Comparison of ENCODE assay signal across 23 mouse cellular contexts in the genomic region with DNA sequence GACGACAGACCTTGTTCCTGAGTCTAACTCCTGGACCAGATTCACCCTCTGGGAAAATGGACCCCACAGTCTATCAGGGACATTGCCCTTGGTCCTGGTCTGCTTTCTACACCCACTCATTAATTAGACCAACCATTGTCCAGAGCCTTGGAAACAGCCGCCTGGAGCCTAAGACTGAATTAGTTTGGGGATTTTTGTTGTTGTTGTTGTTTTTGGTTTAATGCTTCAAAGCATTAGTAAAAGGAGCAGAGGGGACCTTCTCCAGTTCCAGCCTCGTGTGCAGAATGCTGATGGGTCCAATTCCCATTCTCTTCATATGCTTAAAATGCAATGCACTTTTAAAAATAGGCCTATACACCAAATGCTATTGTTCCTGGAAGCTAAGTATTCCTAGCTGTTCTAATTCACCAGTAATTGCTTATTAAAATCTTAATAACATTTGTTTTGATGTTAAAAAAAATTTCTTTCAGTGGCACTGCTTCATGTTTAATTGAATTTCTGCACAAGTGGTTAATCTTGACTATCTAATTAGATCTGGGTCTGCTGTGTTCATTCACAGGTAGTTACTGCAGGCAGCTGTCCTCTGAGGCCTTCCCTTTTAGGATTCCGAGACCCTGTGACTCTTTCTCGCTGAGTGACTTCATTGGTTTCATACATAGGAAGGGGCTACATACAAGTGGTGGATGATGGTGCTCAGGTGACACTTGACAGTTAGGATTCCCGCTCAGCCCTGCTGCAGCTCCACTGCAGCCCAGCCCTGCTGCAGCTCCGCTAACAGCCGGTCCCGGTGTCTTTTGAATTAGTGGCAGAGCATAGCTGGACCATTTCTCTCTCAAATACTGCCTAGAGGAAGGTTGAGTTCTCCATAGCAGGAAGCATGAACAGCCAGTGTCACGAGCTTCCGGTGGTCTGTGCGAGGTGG. TPM values are rescaled to one million over a fixed set of nuclear protein-coding genes. Genes with fewer than 3 reads are reported as not detected.
DNase-seq lines count a peak whose midpoint lies in the region; ATAC-seq and TF ChIP-seq lines count a peak whose summit lies in the region.
"Had no signal": no experiment of that assay in that cellular context is flagged by ENCODE, and none has a peak within 500 bp of the region (broad histone marks: within the 10 kb centered on the region; RNA-seq: fewer than 3 reads in every experiment).

No protein-coding gene starts in this region.

- no peak for DNase-seq in hindbrain, embryonic 14.5 days (ENCODE audit: low spot score)
- DNase-seq in MN1 (ENCODE audit: low spot score), result peak; percentile 33
- no peak for DNase-seq in yolk sac, embryonic 10.5 days (ENCODE audit: low spot score)
- no peak for DNase-seq in lung, adult 2 months
- DNase-seq: adrenal gland, adult 8-10 months; B cell, adult 2 months; cerebellum, adult 18-20 months; gastrocnemius, adult 2 months; kidney, postnatal 25 days; layer of hippocampus, postnatal 36 days; lung, adult 18-20 months; thymus, adult 2 months had no signal

- no peak for TF ChIP-seq POLR2A in lung, adult 2 months (IDR thresholded peaks at IDR 0.05; ENCODE audit: borderline replicate concordance, extremely low read depth, low read depth, low read length)

- H3K4me1 ChIP-seq in hindbrain, embryonic 14.5 days (replicated peaks; ENCODE audit: control insufficient read depth, insufficient read depth, low read length), result peaks cover 18% of the 10 kb centered on the region
- H3K4me1 ChIP-seq in hindbrain, embryonic 12.5 days, result peaks cover 15% of the 10 kb centered on the region
- H3K4me1 ChIP-seq in forebrain, embryonic 12.5 days, result peaks cover 18% of the 10 kb centered on the region
- peaks cover 6% of the 10 kb centered on the region; the same call in 1 of the 2 replicates for H3K4me1 ChIP-seq in hindbrain, embryonic 16.5 days (ENCODE audit: control insufficient read depth, insufficient read depth, low read depth, low read length)
- no peaks in the 10 kb centered on the region for H3K4me1 ChIP-seq in lung, adult 2 months (ENCODE audit: control insufficient read depth, insufficient read depth, low read length)
- H3K4me1 ChIP-seq: limb, embryonic 13.5 days had no signal

- H3K4me2 ChIP-seq in hindbrain, embryonic 14.5 days (replicated peaks), result no peak overlapping the region
- H3K4me2 ChIP-seq in hindbrain, embryonic 12.5 days (replicated peaks), result no peak overlapping the region
- H3K4me2 ChIP-seq in forebrain, embryonic 12.5 days, result no peak overlapping the region
- no peak overlapping the region for H3K4me2 ChIP-seq in hindbrain, embryonic 16.5 days (ENCODE audit: low read length)
- H3K4me2 ChIP-seq: limb, embryonic 13.5 days; liver, embryonic 12.5 days had no signal

- no peak overlapping the region for H3K9ac ChIP-seq in hindbrain, embryonic 14.5 days
- no peak overlapping the region for H3K9ac ChIP-seq in hindbrain, embryonic 12.5 days
- no peak overlapping the region for H3K9ac ChIP-seq in forebrain, embryonic 12.5 days
- H3K9ac ChIP-seq in hindbrain, embryonic 16.5 days (ENCODE audit: low read depth, low read length), result no peak overlapping the region
- H3K9ac ChIP-seq: limb, embryonic 13.5 days; liver, embryonic 12.5 days had no signal

- H3K27me3 ChIP-seq in hindbrain, embryonic 14.5 days (ENCODE audit: control insufficient read depth, insufficient read depth, low read length), result no peaks in the 10 kb centered on the region
- H3K27me3 ChIP-seq in hindbrain, embryonic 12.5 days, result no peaks in the 10 kb centered on the region
- H3K27me3 ChIP-seq in forebrain, embryonic 12.5 days, result no peaks in the 10 kb centered on the region
- H3K27me3 ChIP-seq in hindbrain, embryonic 16.5 days (replicated peaks; ENCODE audit: control insufficient read depth, insufficient read depth, low read length), result no peaks in the 10 kb centered on the region
- H3K27me3 ChIP-seq: CH12.LX; limb, embryonic 13.5 days; liver, embryonic 12.5 days had no signal

- H3K9me3 ChIP-seq in hindbrain, embryonic 14.5 days (ENCODE audit: control insufficient read depth, low read length), result no peaks in the 10 kb centered on the region
- no peaks in the 10 kb centered on the region for H3K9me3 ChIP-seq in hindbrain, embryonic 12.5 days (replicated peaks)
- no peaks in the 10 kb centered on the region for H3K9me3 ChIP-seq in forebrain, embryonic 12.5 days
- no peaks in the 10 kb centered on the region for H3K9me3 ChIP-seq in hindbrain, embryonic 16.5 days (ENCODE audit: control insufficient read depth, low read length)
- H3K9me3 ChIP-seq: G1E; heart, embryonic 10.5 days; limb, embryonic 13.5 days; liver, embryonic 12.5 days had no signal

- ATAC-seq in hindbrain, embryonic 14.5 days (ENCODE audit: low FRiP score), result peak; percentile 39; the same call in 1 of the 2 replicates
- ATAC-seq in hindbrain, embryonic 12.5 days (ENCODE audit: low FRiP score), result no peak
- ATAC-seq in forebrain, embryonic 12.5 days (ENCODE audit: low FRiP score), result peak; percentile 63; the same call in 1 of the 2 replicates
- ATAC-seq in hindbrain, embryonic 16.5 days, result peak; percentile 67
- no peak for ATAC-seq in activated CD4-positive, CD25-positive, alpha-beta regulatory T cell, adult 4 months
- ATAC-seq: intestine, embryonic 16.5 days; liver, embryonic 12.5 days had no signal

- H3K4me3 ChIP-seq in hindbrain, embryonic 14.5 days (replicated peaks; ENCODE audit: low read length), result no peak overlapping the region
- H3K4me3 ChIP-seq in hindbrain, embryonic 12.5 days, result no peak overlapping the region
- no peak overlapping the region for H3K4me3 ChIP-seq in forebrain, embryonic 12.5 days (replicated peaks)
- H3K4me3 ChIP-seq in hindbrain, embryonic 16.5 days (ENCODE audit: low read length), result no peak overlapping the region
- no peak overlapping the region for H3K4me3 ChIP-seq in lung, adult 2 months (replicated peaks; ENCODE audit: extremely low read depth, low read depth, low read length)
- H3K4me3 ChIP-seq: gastrocnemius, adult 2 months; heart, embryonic 10.5 days; layer of hippocampus, adult 2 months; limb, embryonic 13.5 days; liver, embryonic 12.5 days had no signal

- 75% methylated on average over 12 of the region's 12 CpGs for WGBS in hindbrain, embryonic 14.5 days
- 84% methylated on average over 12 of the region's 12 CpGs for WGBS in hindbrain, embryonic 12.5 days
- 67% methylated on average over 12 of the region's 12 CpGs for WGBS in forebrain, embryonic 12.5 days
- WGBS in hindbrain, embryonic 16.5 days, result 74% methylated on average over 12 of the region's 12 CpGs
- WGBS in lung, adult 2 months, result 95% methylated on average over 12 of the region's 12 CpGs

- H3K36me3 ChIP-seq in hindbrain, embryonic 14.5 days (replicated peaks; ENCODE audit: control insufficient read depth, insufficient read depth), result peaks cover 64% of the 10 kb centered on the region
- peaks cover 62% of the 10 kb centered on the region for H3K36me3 ChIP-seq in hindbrain, embryonic 12.5 days
- peaks cover 53% of the 10 kb centered on the region for H3K36me3 ChIP-seq in forebrain, embryonic 12.5 days (replicated peaks)
- H3K36me3 ChIP-seq in hindbrain, embryonic 16.5 days (ENCODE audit: control insufficient read depth, insufficient read depth, low read length), result peaks cover 17% of the 10 kb centered on the region

- TF ChIP-seq CTCF in lung, adult 2 months (IDR thresholded peaks at IDR 0.05; ENCODE audit: insufficient read depth, low read length), result no peak

- H3K27ac ChIP-seq in hindbrain, embryonic 14.5 days, result peak overlapping the region; percentile 38; the same call in 1 of the 2 replicates
- H3K27ac ChIP-seq in hindbrain, embryonic 12.5 days, result no peak overlapping the region
- 0 out of 2 replicates have a peak overlapping the region, but pooled peaks have one; percentile 31 for H3K27ac ChIP-seq in forebrain, embryonic 12.5 days
- H3K27ac ChIP-seq in hindbrain, embryonic 16.5 days (ENCODE audit: low read depth, low read length), result peak overlapping the region; percentile 60
- H3K27ac ChIP-seq: gastrocnemius, adult 2 months; heart, embryonic 10.5 days; layer of hippocampus, adult 2 months; limb, embryonic 13.5 days; liver, embryonic 12.5 days had no signal

RNA-seq across cellular contexts. Expression of gene Popdc3, which starts 25.9 kb away (rescaled TPM):
- 2.3 and 2.4 TPM in 2 replicates for polyA plus RNA-seq in hindbrain, embryonic 14.5 days (2014; fragmentation: Nextera tagmentation; extraction: Ambion mirVana)
- polyA plus RNA-seq in hindbrain, embryonic 12.5 days (2016; fragmentation: Nextera tagmentation; extraction: Ambion mirVana), result 0.92 and 1.1 TPM in 2 replicates
- 0.10 and 0.19 TPM in 2 replicates for polyA plus RNA-seq in forebrain, embryonic 12.5 days (2016; fragmentation: Nextera tagmentation; extraction: Ambion mirVana)
- 2.7 and 2.8 TPM in 2 replicates for polyA plus RNA-seq in hindbrain, embryonic 16.5 days (2015; fragmentation: Nextera tagmentation; extraction: Ambion mirVana)
- not detected for polyA plus RNA-seq in activated CD4-positive, CD25-positive, alpha-beta regulatory T cell, adult 4 months (2017; shearing (Covaris generic))
- polyA plus RNA-seq in lung, adult 2 months (2012; rRNA removed), result 4.0 and 8.8 TPM in 2 replicates
- polyA plus RNA-seq: G1E had no signal

Comparison
In these comparisons a context has a peak if more than half of its experiments do, and no peak if none do; other contexts are left out.
1. ATAC-seq: peak in hindbrain, embryonic 14.5 days (single experiment), forebrain, embryonic 12.5 days (single experiment) and hindbrain, embryonic 16.5 days (single experiment); none in hindbrain, embryonic 12.5 days (single experiment) and activated CD4-positive, CD25-positive, alpha-beta regulatory T cell, adult 4 months (single experiment).